Mouse (Mus musculus) heart, postnatal 0 days (tissue): Measurements from ENCODE around the gene Pole4.

Experiments used
- CTCF ChIP-seq: IDR thresholded peaks from 2 replicates; pipeline ENCODE4 v1.5.1; 2016; ENCODE audit warnings: antibody characterized with exemption, control low read depth, low read depth
- EP300 ChIP-seq: IDR thresholded peaks from 2 replicates; pipeline ENCODE4 v1.6.1; 2016; ENCODE audit warnings: antibody characterized with exemption, low read depth

GRCm38 (mm10) chr6:82715653-82716052, 10.5 kb upstream of the Pole4 start:
- TF ChIP-seq CTCF = no peak
- TF ChIP-seq EP300 = no peak
